Mouse (Mus musculus): Measurements from ENCODE around the gene Stpg1.

DNA sequence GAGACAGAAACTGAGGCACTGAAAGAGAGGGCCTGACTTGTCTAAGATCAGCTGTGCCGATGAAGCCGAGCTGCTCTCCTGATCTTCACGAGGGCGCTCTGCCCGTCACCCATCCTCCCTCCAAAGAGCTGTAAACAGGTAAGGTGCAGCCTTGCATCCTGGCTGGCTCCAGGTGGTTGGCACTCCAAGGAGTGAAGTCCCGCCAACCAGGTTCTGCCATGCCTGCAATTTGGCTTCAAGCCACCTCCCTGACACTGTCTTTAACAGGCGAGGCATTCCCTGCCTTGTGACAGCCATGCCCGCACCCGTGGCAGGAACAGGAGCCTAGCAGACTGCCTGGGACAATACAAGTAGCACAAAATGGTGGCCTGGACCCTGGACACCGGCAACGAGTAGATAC lies 8.2 kb upstream of the Stpg1 start:
- TF ChIP-seq CTCF (IDR thresholded peaks at IDR 0.05; ENCODE audit: low read depth) (no peak), EP300 (optimal IDR thresholded peaks at IDR 0.05) (no peak)

Measured in stomach, postnatal 0 days (tissue).